Mouse (Mus musculus) heart, embryonic 15.5 days (tissue): ENCODE measurements around the gene Kalrn. TPM values are rescaled to one million over a fixed set of nuclear protein-coding genes. Genes with fewer than 3 reads are reported as not detected.

Experiments
- ATAC-seq: fragments of 200-750 bp; cut with Nextera tagmentation; replicated peaks from 2 replicates; pipeline ENCODE4 v1.8.0; 2017; ENCODE audit warnings: low read depth, moderate TSS enrichment; ENCODE audit not compliant: insufficient number of reproducible peaks, insufficient read depth, low FRiP score
- H3K27ac ChIP-seq: fragments of 300-500 bp; sonication (generic); 2 replicates; pipeline ENCODE4 v1.5.1; 2015; ENCODE audit warnings: mild to moderate bottlenecking, inconsistent platforms
- H3K27me3 ChIP-seq: fragments of 300-500 bp; sonication (generic); 2 replicates; pipeline ENCODE4 v1.6.1; 2015; ENCODE audit warnings: inconsistent platforms
- H3K36me3 ChIP-seq: fragments of 300-500 bp; sonication (generic); 2 replicates; pipeline ENCODE4 v1.6.1; 2015; ENCODE audit warnings: mild to moderate bottlenecking, inconsistent platforms
- H3K4me1 ChIP-seq: fragments of 300-500 bp; sonication (generic); replicated peaks from 2 replicates; pipeline ENCODE4 v1.6.1; 2015; ENCODE audit warnings: inconsistent platforms
- H3K4me2 ChIP-seq: fragments of 300-500 bp; sonication (generic); 2 replicates; pipeline ENCODE4 v1.6.1; 2015; ENCODE audit warnings: inconsistent platforms, mild to moderate bottlenecking, moderate library complexity
- H3K4me3 ChIP-seq: fragments of 300-500 bp; sonication (generic); 2 replicates; pipeline ENCODE4 v1.5.1; 2015; ENCODE audit warnings: mild to moderate bottlenecking, inconsistent platforms
- H3K9ac ChIP-seq: fragments of 300-500 bp; sonication (generic); 2 replicates; pipeline ENCODE4 v1.6.1; 2015; ENCODE audit warnings: mild to moderate bottlenecking, inconsistent platforms
- H3K9me3 ChIP-seq: fragments of 300-500 bp; sonication (generic); replicated peaks from 2 replicates; pipeline ENCODE4 v1.6.1; 2016; ENCODE audit warnings: inconsistent platforms
- WGBS: fragments of 180-500 bp; shearing (Covaris S2); methylation state at CpG from one replicate; pipeline ENCODE4 v1.1.7; 2015; ENCODE audit warnings: mixed read lengths; 5-methylcytosine and 5-hydroxymethylcytosine counted together
- polyA plus RNA-seq: library from polyadenylated mRNA; unstranded; fragments of >200 nt; fragmentation: Nextera tagmentation; extraction: Ambion mirVana; gene quantifications from 2 replicates; pipeline ENCODE4 v1.2.1, GENCODE M21; 2015

Gene Kalrn
- polyA plus RNA-seq, 1 experiment from 2014 or later: 32.8 TPM

DNA sequence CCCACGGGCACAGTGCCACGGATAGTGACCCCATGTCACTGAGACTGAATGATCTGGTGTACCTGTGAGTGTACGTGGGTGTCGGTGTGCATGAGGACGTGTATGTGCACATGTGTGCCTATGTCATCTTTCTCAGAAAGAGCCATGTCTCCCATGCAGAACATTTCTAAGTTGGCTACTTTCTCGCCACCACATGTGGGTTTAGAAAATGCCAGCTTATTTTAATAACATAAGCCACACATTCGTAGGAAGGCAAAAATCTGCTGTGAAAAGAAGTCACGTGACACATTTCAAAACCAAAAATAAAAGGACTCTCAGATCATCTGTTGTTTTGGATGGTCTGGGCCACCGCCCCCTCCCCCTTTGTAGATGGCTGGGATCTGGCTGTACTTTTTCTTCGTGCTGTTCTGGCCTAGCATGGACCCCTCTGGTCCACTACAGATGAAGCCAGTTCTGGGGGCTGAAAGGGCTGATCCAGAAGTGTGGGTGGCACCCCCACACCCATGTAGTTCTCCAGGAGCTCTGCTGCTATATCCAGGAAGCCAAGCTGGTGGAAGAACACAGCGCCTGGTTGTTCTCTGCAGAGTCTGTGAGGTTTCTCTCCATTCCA is 400.7 kb downstream of the Kalrn start:
- no peak for ATAC-seq
- 90% methylated on average over 11 of the region's 11 CpGs for WGBS
- Histone ChIP-seq H3K27ac (no peak overlapping the region), H3K9ac (no peak overlapping the region), H3K4me1 (no peaks in the 10 kb centered on the region), H3K4me2 (no peak overlapping the region), H3K9me3 (no peaks in the 10 kb centered on the region), H3K4me3 (no peak overlapping the region), H3K27me3 (no peaks in the 10 kb centered on the region), H3K36me3 (peaks cover 68% of the 10 kb centered on the region)

DNA sequence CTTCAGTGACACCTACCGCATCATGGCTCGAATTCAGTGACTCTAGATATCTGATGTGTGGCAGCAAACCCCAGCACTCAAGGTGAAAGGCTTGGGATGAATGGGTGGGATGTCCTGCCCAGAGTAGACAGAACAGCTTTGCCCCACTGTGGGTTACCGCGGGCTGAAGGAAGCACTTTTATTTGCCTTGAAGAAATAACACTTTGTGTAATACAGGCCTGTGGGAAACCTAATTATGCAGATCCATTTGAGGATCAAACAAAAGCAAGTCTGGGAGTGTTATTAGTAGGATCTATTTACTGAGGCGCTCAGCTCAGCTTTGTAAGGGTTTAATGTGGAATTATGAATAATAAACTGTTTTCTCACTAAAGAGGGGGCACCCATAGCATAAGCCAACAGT is 406.3 kb downstream of the Kalrn start:
- no peaks in the 10 kb centered on the region for H3K27me3 ChIP-seq
- peaks cover 44% of the 10 kb centered on the region; the same call in 1 of the 2 replicates for H3K36me3 ChIP-seq
- H3K27ac ChIP-seq: no peak overlapping the region
- no peak overlapping the region for H3K4me3 ChIP-seq
- WGBS: 84% methylated on average over 5 of the region's 5 CpGs
- no peak overlapping the region for H3K4me2 ChIP-seq
- H3K9me3 ChIP-seq: no peaks in the 10 kb centered on the region
- H3K9ac ChIP-seq: no peak overlapping the region
- no peaks in the 10 kb centered on the region for H3K4me1 ChIP-seq
- ATAC-seq: no peak

DNA sequence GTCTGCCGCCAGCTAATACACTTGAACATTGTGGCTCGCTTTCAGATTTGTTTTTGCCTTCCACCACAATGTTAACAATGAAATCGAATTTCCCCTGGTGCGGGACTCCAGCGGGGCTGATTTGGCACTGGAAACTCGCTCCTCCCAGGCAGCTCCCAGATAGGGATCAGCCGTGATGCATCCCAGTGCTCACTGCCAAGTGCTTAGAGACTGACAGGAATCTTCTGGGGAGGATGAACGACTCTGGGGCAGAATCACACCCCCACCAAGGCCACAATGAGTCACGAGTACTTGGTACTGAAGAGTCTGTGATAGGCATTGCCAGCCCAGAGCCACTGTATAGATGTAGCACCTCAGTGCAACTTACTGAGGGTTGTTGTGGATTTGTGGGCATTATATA is 410.2 kb downstream of the Kalrn start:
- no peak overlapping the region for H3K27ac ChIP-seq
- ATAC-seq: no peak
- no peak overlapping the region for H3K4me2 ChIP-seq
- no peak overlapping the region for H3K4me3 ChIP-seq
- H3K4me1 ChIP-seq: no peaks in the 10 kb centered on the region
- no peaks in the 10 kb centered on the region for H3K27me3 ChIP-seq
- no peak overlapping the region for H3K9ac ChIP-seq
- H3K36me3 ChIP-seq: peaks cover 24% of the 10 kb centered on the region; the same call in 1 of the 2 replicates
- no peaks in the 10 kb centered on the region for H3K9me3 ChIP-seq
- WGBS: 61% methylated on average over 9 of the region's 9 CpGs

DNA sequence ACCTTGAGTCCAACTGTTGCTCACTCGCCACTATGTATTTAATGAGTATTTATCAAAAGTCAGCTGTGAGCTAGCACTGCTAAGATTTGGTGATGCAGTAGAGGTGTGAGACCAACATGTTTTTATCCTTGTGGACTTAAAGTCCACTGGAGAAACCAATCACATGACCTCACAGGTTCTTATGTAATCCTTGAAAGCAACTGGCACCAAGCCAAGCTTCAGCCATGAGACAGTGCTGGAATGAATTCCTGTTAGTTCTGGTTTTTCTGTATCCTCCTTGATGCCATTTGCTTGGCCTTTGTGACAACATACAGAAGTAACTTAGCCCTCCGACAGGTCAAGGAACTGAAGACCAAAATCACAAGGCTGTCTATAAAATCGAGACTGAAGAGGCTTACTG is 413.8 kb downstream of the Kalrn start:
- no peak overlapping the region for H3K4me3 ChIP-seq
- WGBS: 87% methylated on average over 3 of the region's 3 CpGs
- H3K9me3 ChIP-seq: no peaks in the 10 kb centered on the region
- no peak overlapping the region for H3K9ac ChIP-seq
- no peak overlapping the region for H3K27ac ChIP-seq
- H3K36me3 ChIP-seq: peaks cover 12% of the 10 kb centered on the region; the same call in 1 of the 2 replicates
- H3K4me2 ChIP-seq: no peak overlapping the region
- ATAC-seq: no peak
- no peaks in the 10 kb centered on the region for H3K4me1 ChIP-seq
- no peaks in the 10 kb centered on the region for H3K27me3 ChIP-seq

DNA sequence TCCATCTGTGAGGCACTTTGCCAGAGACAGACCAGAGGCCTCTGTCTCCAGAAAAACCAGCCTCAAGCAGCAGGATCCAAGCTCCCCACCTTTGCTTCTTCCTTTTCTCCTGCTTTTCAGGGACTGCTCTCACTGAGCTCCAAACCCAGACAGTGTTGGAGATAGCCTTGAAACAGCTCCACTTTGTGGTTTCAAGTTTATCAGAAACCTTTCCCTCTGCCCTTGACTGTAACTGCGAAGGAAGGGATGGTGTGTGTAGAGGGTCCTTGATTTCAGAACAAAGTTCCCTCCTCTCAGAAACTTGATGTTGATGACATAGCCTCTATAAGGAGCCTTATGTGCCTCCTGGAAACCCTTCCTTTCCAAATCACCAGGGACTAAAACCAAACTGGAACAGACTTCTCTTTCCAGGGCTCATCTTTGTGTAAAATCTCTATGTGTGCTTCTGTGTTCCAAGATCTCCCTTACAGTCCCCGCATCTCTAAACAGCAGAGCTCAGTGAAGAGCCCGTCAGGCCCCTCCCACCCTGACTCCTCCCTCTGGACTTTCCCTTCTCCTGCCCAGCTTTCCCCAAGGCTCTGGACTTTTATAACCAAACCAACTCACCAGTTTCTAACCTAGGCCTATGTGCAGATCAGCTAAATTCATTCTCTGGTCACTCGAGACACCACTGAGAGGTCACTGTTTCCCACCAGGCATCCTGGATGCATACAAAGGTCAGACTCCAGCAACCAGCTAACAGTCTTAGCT is 415.8 kb downstream of the Kalrn start:
- Histone ChIP-seq H3K36me3 (no peaks in the 10 kb centered on the region; the same call in 1 of the 2 replicates), H3K4me1 (no peaks in the 10 kb centered on the region), H3K9me3 (no peaks in the 10 kb centered on the region), H3K27ac (no peak overlapping the region), H3K4me3 (no peak overlapping the region), H3K9ac (no peak overlapping the region), H3K27me3 (no peaks in the 10 kb centered on the region), H3K4me2 (no peak overlapping the region)
- no peak for ATAC-seq
- 66% methylated on average over 4 of the region's 4 CpGs for WGBS

DNA sequence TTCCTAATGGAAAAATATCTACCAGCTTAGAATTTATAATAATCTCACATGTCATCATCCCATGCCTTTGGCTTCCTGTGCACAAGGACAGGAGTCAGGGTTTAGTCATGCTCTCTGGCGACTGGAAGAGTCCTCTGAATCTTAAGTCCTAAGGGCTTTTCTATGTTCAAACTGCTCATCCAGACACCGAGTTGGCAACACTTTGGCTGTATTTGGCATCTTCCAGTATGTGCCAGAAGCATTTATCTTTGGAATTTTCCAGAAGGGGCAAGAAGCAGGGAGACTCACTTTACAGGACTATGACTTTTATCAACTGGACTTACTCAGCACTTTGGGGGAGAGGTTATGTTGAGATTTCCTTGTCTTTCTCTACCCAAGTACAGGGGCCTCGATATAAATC is 417.6 kb downstream of the Kalrn start:
- no peaks in the 10 kb centered on the region for H3K4me1 ChIP-seq
- H3K4me3 ChIP-seq: no peak overlapping the region
- no peaks in the 10 kb centered on the region; the same call in 1 of the 2 replicates for H3K36me3 ChIP-seq
- no peak overlapping the region for H3K9ac ChIP-seq
- no peaks in the 10 kb centered on the region for H3K9me3 ChIP-seq
- H3K27me3 ChIP-seq: no peaks in the 10 kb centered on the region
- no peak for ATAC-seq
- no peak overlapping the region for H3K4me2 ChIP-seq
- no peak overlapping the region for H3K27ac ChIP-seq
- WGBS: 72% methylated on average over 3 of the region's 3 CpGs

DNA sequence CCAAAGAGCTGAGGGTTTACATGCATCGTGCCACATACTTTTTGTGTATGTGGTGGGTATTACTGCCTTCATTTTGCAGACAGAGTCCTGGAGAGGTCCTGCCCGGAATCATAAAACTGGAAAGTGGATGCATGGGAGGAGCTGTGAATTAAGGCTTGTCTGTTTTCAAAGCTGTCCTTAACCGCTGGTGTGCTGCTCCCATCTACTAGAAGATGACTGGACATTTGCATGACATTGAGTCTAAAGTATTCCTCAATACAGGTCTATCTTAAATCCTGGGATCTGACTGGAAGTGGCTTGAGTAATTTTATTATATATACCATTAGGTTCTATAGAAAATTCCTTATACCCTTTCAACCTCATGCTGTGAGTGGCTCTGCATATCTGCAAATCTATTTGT is 418.4 kb downstream of the Kalrn start:
- Histone ChIP-seq H3K27ac (no peak overlapping the region), H3K4me2 (no peak overlapping the region), H3K4me3 (no peak overlapping the region), H3K36me3 (no peaks in the 10 kb centered on the region; the same call in 1 of the 2 replicates), H3K9me3 (no peaks in the 10 kb centered on the region), H3K9ac (no peak overlapping the region), H3K4me1 (no peaks in the 10 kb centered on the region), H3K27me3 (no peaks in the 10 kb centered on the region)
- WGBS: 87% methylated on average over 3 of the region's 3 CpGs
- no peak for ATAC-seq

DNA sequence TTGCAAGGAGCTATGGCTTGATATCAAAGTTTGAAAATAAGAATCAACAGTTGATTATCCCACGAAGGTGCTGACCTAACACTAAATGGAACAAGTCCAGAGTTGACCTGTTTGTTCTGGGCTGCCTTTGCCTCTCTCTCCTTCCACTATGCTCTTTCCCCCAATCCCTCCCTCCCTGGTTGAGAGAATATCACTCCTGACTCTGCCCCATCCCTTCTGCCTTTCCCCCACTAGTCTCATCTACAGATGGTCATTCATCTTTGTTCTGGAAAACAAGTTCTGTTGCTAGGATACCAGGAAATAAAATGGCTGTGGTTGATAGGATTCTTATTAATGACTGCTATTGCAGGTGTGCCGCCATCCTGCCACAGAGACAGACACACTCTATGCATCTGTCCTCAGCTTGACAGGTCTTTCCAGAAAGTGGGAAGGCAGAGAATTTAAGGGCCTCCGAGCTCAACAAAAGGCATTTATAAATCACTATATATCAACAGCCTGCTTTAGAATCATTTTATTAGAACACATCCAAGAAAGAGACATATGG is 421.7 kb downstream of the Kalrn start:
- H3K4me3 ChIP-seq: no peak overlapping the region
- WGBS: 74% methylated on average over 3 of the region's 3 CpGs
- H3K27ac ChIP-seq: no peak overlapping the region

DNA sequence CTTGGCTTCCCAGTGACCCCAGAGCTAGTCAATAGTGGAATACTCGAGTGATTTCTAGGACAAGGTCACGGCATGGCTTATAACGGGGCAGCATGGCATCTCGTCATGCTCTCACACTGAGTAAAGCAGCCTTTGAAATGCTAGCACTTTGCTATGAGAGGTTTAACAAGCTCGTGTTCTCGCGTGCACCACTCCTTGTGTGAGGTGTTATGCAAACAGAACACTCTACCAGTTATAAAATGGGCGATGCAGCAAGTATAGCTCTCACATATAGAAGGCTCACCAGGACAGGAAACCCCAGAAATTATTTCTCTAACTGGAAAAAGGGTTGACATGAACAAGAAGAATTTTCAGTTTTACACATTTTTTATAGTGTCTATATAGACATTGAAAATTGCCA is 431.7 kb downstream of the Kalrn start:
- H3K27ac ChIP-seq: no peak overlapping the region
- H3K27me3 ChIP-seq: no peaks in the 10 kb centered on the region
- H3K9ac ChIP-seq: no peak overlapping the region
- no peaks in the 10 kb centered on the region for H3K36me3 ChIP-seq
- no peaks in the 10 kb centered on the region for H3K9me3 ChIP-seq
- no peak overlapping the region for H3K4me2 ChIP-seq
- no peak overlapping the region for H3K4me3 ChIP-seq
- H3K4me1 ChIP-seq: no peaks in the 10 kb centered on the region
- ATAC-seq: no peak
- 85% methylated on average over 8 of the region's 8 CpGs for WGBS

More for the DNA sequence above, 421.7 kb downstream of the Kalrn start:
- H3K36me3 ChIP-seq: no peaks in the 10 kb centered on the region; the same call in 1 of the 2 replicates
- no peak for ATAC-seq
- H3K4me2 ChIP-seq: no peak overlapping the region
- H3K9me3 ChIP-seq: no peaks in the 10 kb centered on the region
- H3K9ac ChIP-seq: no peak overlapping the region
- H3K4me1 ChIP-seq: no peaks in the 10 kb centered on the region
- H3K27me3 ChIP-seq: no peaks in the 10 kb centered on the region

DNA sequence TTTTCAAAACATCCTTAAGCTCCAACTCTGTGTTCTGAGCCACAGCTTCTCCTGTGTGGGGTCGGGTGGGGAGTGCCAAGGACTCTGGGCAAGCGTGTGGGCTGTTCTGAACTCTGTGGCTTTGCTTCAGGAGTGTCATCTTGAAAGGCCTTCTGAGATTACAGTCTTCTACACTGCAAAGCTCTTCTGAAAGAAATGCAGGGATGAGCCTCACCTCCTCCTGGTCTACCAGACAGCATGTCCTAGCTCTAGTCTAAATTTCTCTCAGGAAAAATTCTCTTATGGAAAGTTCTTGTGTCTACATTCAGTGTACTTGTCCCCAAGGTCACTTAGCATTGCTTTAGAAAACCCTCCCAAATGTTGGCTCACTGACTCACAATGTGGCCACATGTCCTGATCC is 438.3 kb downstream of the Kalrn start:
- WGBS: 81% methylated on average over 2 of the region's 2 CpGs

DNA sequence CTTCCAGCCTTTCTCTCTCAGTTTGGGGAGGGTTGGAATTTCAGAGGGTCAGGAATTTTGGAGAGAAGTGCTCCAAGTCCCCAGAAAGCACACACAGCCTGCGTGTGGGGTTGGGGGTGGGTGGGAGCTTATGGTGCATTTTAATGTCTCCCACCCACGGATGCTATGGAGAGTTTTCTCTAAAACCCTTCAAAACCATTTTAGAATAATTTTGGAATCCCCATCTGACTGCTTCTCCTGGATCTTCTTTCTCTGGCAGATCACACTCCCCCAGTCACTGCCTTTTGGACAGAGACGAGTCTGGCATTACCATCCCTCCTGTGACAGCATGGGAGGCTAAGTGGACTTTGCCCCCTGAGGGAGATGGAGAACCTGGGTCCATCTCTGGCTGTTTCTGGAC is 438.7 kb downstream of the Kalrn start:
- H3K27me3 ChIP-seq: no peaks in the 10 kb centered on the region

More for the DNA sequence above, 438.3 kb downstream of the Kalrn start:
- Histone ChIP-seq H3K27ac (no peak overlapping the region), H3K4me1 (no peaks in the 10 kb centered on the region), H3K36me3 (no peaks in the 10 kb centered on the region), H3K27me3 (no peaks in the 10 kb centered on the region), H3K9me3 (no peaks in the 10 kb centered on the region), H3K4me2 (no peak overlapping the region), H3K4me3 (no peak overlapping the region), H3K9ac (no peak overlapping the region)
- ATAC-seq: no peak

More for the DNA sequence above, 438.7 kb downstream of the Kalrn start:
- H3K36me3 ChIP-seq: no peaks in the 10 kb centered on the region
- no peak overlapping the region for H3K4me2 ChIP-seq
- no peaks in the 10 kb centered on the region for H3K9me3 ChIP-seq
- WGBS: 62% methylated on average over 3 of the region's 3 CpGs
- H3K9ac ChIP-seq: no peak overlapping the region
- no peaks in the 10 kb centered on the region for H3K4me1 ChIP-seq
- no peak overlapping the region for H3K27ac ChIP-seq
- no peak overlapping the region for H3K4me3 ChIP-seq
- no peak for ATAC-seq
